Mouse (Mus musculus): ENCODE results near the gene Creb3l2.

Creb3l2 gene

DNA sequence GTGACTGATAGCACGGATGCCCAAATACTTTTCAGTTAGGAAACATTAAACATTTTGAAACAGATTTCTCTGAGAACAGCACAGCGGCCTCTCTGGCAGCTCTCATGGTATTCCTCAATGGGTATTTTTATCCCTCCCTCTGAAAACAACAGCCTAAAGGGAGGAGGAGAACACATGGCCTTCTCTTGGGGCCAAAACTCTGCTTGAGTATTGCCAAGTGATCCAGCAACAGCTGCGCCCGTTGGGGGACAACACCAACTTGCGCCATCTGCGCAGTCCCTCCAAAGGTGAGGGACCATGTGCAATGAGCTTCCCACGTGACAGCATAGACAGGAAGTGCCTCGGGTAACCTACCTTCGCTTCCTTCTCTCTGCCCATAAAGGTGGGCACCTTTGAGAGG lies 119.9 kb downstream of the Creb3l2 start:
- no peak for DNase-seq

- DNase-seq, result no peak
Measured at GRCm38 (mm10) chr6:37317904-37318303, 124.0 kb downstream of the Creb3l2 start.

DNA sequence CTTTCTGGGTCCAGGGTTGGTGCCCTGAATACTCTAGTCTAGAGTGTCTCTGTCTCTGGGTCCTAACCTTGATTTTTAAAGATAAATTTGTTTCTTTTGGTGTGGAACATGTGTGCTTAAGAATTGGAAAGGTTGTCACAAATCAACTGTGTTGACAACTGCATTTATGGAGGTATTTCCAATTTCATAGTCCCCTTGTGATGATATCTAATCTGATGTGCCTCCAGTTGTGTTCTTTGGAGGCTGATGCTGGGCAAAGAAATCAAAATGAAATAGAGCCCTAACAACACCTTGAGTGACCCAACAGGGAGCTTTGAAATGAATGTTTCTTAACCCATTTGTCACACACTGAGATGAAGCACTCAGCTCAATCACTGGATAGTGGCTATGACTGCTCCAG lies 126.5 kb downstream of the Creb3l2 start:
- DNase-seq, result no peak

GRCm38 (mm10) chr6:37310601-37311000 lies 131.3 kb downstream of the Creb3l2 start:
- DNase-seq, result no peak

DNA sequence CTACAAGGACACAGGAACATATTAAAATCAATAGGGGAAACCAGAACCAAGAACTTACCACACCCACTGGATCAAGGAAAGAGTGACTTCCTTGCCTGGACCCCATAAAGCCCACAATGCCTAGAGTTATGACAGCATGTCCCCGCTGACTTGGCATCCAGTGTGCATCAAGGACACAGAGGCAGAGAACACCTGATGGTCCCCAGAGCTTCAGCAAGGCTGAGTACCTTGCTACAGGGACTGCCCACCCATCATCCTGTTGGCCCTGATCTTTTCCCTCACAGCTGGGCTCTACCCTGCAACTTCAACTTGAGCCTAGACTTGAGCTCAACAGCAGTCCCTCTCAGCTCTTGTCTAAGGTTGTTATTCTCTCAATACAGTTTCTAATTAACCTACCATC lies 135.3 kb downstream of the Creb3l2 start:
- DNase-seq, result no peak

- DNase-seq, result no peak
Measured at GRCm38 (mm10) chr6:37300492-37300891, 141.5 kb downstream of the Creb3l2 start.

GRCm38 (mm10) chr6:37299562-37300390 lies 142.2 kb downstream of the Creb3l2 start, which contains the start of gene Dgki:
Gene Dgki, minus strand, starts transcription at chr6:37300184.
- peak; percentile 87 to 90 for DNase-seq

- peak in 1 of 2 experiments; percentile 15 for DNase-seq
Measured at GRCm38 (mm10) chr6:37298982-37299381, 143.0 kb downstream of the Creb3l2 start.

DNA sequence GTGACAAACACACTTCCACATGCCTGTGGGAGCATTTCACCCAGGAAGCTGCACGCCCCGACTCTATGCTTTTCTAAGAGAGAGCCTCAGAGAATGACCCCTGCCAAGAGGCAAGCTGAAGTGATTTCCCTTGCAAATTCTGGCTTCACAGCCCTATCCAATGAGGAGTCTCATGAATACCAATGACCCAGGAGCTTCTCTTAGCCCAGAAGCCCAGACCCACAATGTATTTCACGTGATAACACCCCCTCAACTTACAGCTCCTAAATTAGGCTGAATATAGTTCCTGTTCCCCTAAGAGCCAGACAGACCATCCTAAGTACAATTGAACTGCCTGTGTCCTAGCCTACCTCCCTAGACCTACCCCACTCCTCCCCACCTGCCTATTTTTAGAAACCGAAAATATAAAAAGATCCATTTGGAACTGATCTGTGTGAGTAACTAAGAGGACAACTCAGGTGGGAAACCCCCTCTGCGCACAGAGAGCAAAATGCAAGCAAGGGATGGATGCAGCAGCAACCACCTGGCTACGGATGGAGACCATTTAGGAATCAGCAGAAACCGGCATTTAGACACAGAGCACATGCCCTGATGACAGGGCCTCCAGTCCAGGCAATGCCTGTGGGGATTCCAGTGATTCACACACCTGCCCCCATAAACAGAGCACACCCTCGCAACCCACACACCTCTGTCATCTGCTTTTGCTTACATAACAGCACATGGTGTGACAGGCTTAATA lies 144.0 kb downstream of the Creb3l2 start:
- peak in 1 of 2 experiments; percentile 24 for DNase-seq

- no peak for DNase-seq
Measured at GRCm38 (mm10) chr6:37292068-37292467, 149.9 kb downstream of the Creb3l2 start.

- no peak for DNase-seq
Measured at GRCm38 (mm10) chr6:37291171-37291570, 150.8 kb downstream of the Creb3l2 start.

GRCm38 (mm10) chr6:37290691-37291090 lies 151.3 kb downstream of the Creb3l2 start:
- DNase-seq, result no peak

DNA sequence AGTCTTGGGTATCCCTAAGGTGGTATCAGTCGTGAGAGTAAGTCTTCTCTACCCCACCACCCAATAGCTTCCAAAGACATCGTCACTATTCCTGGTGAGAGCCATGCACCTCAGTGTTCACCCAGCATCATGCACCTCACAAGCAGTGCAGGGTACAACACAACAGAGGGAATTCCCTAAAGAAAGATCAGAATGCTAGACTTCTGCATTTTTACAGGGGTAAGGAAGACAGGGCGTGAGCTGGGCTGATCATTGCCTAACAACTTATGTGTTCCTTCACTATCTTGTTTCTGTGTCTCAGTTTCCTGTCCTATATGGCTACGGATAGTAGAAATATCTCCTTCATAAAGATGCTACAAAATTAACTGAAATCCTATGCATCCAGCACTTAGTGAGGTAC lies 155.8 kb downstream of the Creb3l2 start:
- no peak for DNase-seq

DNA sequence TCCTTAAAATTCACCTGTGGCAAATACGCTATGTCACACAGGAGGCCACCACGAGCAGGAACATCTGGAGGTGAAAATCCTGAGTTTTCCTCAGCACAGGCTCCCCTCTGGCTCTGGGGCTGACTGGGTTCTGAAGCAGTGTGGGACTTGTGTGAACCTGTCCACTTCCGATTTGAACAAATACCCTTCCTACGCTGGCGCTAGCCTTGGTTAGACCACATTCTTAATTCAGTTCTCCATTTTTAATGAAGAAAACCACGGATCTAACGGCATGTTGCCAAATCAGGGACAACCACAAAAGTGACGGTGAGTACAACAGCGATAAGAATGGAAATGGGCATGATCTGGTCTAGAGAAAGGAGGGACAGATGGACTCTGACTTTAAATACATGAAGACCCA lies 157.1 kb downstream of the Creb3l2 start:
- no peak for DNase-seq

DNA sequence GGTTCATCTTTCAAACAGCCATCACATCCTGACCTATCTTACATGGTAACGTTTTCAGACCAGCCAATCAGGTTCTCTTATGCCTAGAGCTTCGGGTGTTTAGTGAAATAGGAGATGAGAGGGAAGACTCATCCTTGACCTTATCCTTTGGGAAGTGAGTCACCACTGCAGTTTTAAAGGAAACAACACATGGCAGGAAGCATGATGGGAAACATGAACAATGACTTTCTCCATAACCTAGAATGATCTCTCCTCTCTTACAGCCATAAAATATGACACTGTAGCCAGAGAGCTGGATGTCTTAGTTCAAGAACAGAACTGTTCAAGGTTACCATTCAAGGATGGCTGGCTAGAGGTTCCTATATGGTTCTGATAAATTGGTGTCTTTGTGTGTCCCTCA lies 158.6 kb downstream of the Creb3l2 start:
- no peak for DNase-seq

- DNase-seq, result no peak
Measured at GRCm38 (mm10) chr6:37282659-37283058, 159.3 kb downstream of the Creb3l2 start.
